Mouse (Mus musculus): ENCODE data around the gene Gpr162.

DNA sequence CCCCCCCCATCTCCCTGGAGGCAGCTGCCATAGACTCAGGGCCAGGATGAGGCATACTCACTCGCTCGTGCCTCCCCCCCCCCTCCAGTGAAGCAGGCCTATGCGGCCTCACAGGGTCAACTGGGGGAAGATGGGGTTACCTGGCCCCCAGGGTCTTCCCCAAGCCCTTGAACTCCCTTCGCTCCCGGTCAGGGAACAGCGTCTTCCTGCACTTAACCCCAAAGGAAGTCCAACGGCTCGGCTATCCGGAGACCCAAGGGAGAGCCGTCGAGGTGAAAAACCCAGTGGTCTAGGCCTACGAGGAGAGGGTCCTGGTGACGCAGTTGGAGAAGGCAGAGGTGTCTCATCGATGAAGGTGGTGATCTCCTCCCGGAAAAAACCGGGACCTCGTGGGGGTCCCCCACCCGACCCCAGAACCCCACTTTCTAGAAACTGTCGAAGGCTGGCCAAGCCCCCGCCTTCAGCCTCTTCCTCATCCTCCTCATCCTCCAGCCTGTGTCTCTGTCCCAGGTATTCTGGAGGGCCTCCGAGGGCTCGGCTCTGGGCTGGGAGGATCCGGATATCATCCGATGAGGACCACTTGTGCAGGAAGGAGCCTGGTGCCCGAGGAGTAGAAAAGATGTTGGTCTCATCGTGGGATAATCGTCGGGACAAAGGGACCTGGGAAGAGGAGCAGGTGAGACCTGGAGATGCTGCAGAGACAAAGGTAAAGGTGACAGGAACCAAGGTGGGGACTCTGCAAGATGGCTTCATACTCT, 5.0 kb downstream of the Gpr162 start:
- TF ChIP-seq CTCF (IDR thresholded peaks at IDR 0.05; ENCODE audit: borderline replicate concordance, insufficient read depth, low read depth, low read length) (no peak), POLR2A (IDR thresholded peaks at IDR 0.05; ENCODE audit: borderline replicate concordance, insufficient read depth, low read length) (no peak)

All from cerebellum, adult 2 months (tissue).